Mouse (Mus musculus): Measurements from ENCODE around the gene Mrpl43. TPM values are rescaled to one million over a fixed set of nuclear protein-coding genes. Genes with fewer than 3 reads are reported as not detected.
A peak's percentile ranks its signal among the peaks of the same experiment; 100 is the strongest.

The Mrpl43 gene
- total RNA-seq, 4 experiments from 2014 or later = 31.8 to 45.4 (median 39.1) TPM

- no peak for DNase-seq (ENCODE audit: low spot score in 2 of 2)
These were observed 23.3 kb upstream of the Mrpl43 start for GRCm38 (mm10) chr19:45029571-45029970.

GRCm38 (mm10) chr19:45028746-45029145, 22.5 kb upstream of the Mrpl43 start:
- DNase-seq (ENCODE audit: low spot score in 2 of 2) = no peak

- DNase-seq (ENCODE audit: low spot score in 2 of 2) = no peak
These were observed 21.6 kb upstream of the Mrpl43 start for GRCm38 (mm10) chr19:45027848-45028247.

GRCm38 (mm10) chr19:45026958-45027670, 20.9 kb upstream of the Mrpl43 start:
- no peak for DNase-seq (ENCODE audit: low spot score in 2 of 2)

- no peak for DNase-seq (ENCODE audit: low spot score in 2 of 2)
These were observed 19.8 kb upstream of the Mrpl43 start for GRCm38 (mm10) chr19:45025937-45026568.

- no peak for DNase-seq (ENCODE audit: low spot score in 2 of 2)
These were observed 18.5 kb upstream of the Mrpl43 start for GRCm38 (mm10) chr19:45024775-45025174.

- peak in 1 of 2 experiments; percentile 5 for DNase-seq (ENCODE audit: low spot score in 2 of 2)
These were observed 17.8 kb upstream of the Mrpl43 start for GRCm38 (mm10) chr19:45023993-45024392.

GRCm38 (mm10) chr19:45021362-45021761, 15.1 kb upstream of the Mrpl43 start:
- no peak for DNase-seq (ENCODE audit: low spot score in 2 of 2)

- no peak for DNase-seq (ENCODE audit: low spot score in 2 of 2)
These were observed 14.1 kb upstream of the Mrpl43 start for GRCm38 (mm10) chr19:45020348-45020747.

GRCm38 (mm10) chr19:45018351-45018831, 12.1 kb upstream of the Mrpl43 start:
- DNase-seq (ENCODE audit: low spot score in 2 of 2) = no peak

GRCm38 (mm10) chr19:45017909-45018308, 11.7 kb upstream of the Mrpl43 start:
- DNase-seq (ENCODE audit: low spot score in 2 of 2) = peak; percentile 71 to 75

- peak; percentile 73 to 82 for DNase-seq (ENCODE audit: low spot score in 2 of 2)
These were observed 11.1 kb upstream of the Mrpl43 start for GRCm38 (mm10) chr19:45017216-45017771.

GRCm38 (mm10) chr19:45016341-45017215, 10.3 kb upstream of the Mrpl43 start:
- DNase-seq (ENCODE audit: low spot score in 2 of 2) = peak; percentile 56 to 70

- no peak for DNase-seq (ENCODE audit: low spot score in 2 of 2)
These were observed 9.5 kb upstream of the Mrpl43 start for GRCm38 (mm10) chr19:45015518-45016281.

- no peak for DNase-seq (ENCODE audit: low spot score in 2 of 2)
These were observed 8.8 kb upstream of the Mrpl43 start for GRCm38 (mm10) chr19:45014981-45015402.

GRCm38 (mm10) chr19:45014335-45014971, 8.2 kb upstream of the Mrpl43 start, which contains the start of gene Lzts2:
Gene Lzts2, plus strand, starts transcription at chr19:45014414.
- no peak for DNase-seq (ENCODE audit: low spot score in 2 of 2)

GRCm38 (mm10) chr19:45013581-45014225, 7.5 kb upstream of the Mrpl43 start:
- no peak for DNase-seq (ENCODE audit: low spot score in 2 of 2)

GRCm38 (mm10) chr19:45012636-45013035, 6.4 kb upstream of the Mrpl43 start:
- DNase-seq (ENCODE audit: low spot score in 2 of 2) = no peak

GRCm38 (mm10) chr19:45012219-45012618, 6.0 kb upstream of the Mrpl43 start:
- DNase-seq (ENCODE audit: low spot score in 2 of 2) = no peak

- no peak for DNase-seq (ENCODE audit: low spot score in 2 of 2)
These were observed 4.4 kb upstream of the Mrpl43 start for GRCm38 (mm10) chr19:45010646-45011045.
